Mouse (Mus musculus) heart, embryonic 14.5 days (tissue): ENCODE results near the gene Lonrf2. TPM values are rescaled to one million over a fixed set of nuclear protein-coding genes. Genes with fewer than 3 reads are reported as not detected.

Source experiments
- ATAC-seq: fragments of 200-750 bp; cut with Nextera tagmentation; 2 replicates; pipeline ENCODE4 v1.8.0; 2017; ENCODE audit warnings: low read depth, moderate TSS enrichment; ENCODE audit not compliant: insufficient number of reproducible peaks, insufficient read depth, low FRiP score
- H3K27ac ChIP-seq, 2 experiments: fragments of 200-500 bp in 1 of 2; fragments of 300-500 bp in 1 of 2; sonication (generic) in 1 of 2; replicated peaks in 1 of 2; 2 replicates each; pipeline ENCODE4 v1.5.1; 2012 to 2014; ENCODE audit warnings: low read depth in 2 of 2, low read length in 2 of 2, control low read depth in 1 of 2, mild to moderate bottlenecking in 1 of 2, mixed read lengths in 1 of 2; ENCODE audit not compliant: control insufficient read depth in 1 of 2, insufficient read depth in 1 of 2
- H3K27me3 ChIP-seq: fragments of 300-500 bp; sonication (generic); 2 replicates; pipeline ENCODE4 v1.6.1; 2014; ENCODE audit warnings: mild to moderate bottlenecking, low read length, control low read depth; ENCODE audit not compliant: control insufficient read depth, insufficient read depth
- H3K36me3 ChIP-seq: fragments of 300-500 bp; sonication (generic); 2 replicates; pipeline ENCODE4 v1.6.1; 2014; ENCODE audit warnings: mild to moderate bottlenecking, control low read depth, low read length, mixed read lengths; ENCODE audit not compliant: control insufficient read depth, insufficient read depth
- H3K4me1 ChIP-seq, 2 experiments: fragments of 200-500 bp in 1 of 2; fragments of 300-500 bp in 1 of 2; sonication (generic) in 1 of 2; 2 replicates each; pipeline ENCODE4 v1.6.1; 2012 to 2014; ENCODE audit warnings: low read length in 2 of 2, control low read depth in 1 of 2, mixed read lengths in 1 of 2; ENCODE audit not compliant: control insufficient read depth in 2 of 2, insufficient read depth in 2 of 2
- H3K4me2 ChIP-seq: fragments of 300-500 bp; sonication (generic); 2 replicates; pipeline ENCODE4 v1.6.1; 2014; ENCODE audit warnings: mild to moderate bottlenecking, low read length
- H3K4me3 ChIP-seq, 2 experiments: fragments of 200-500 bp in 1 of 2; fragments of 300-500 bp in 1 of 2; sonication (generic) in 1 of 2; 2 replicates each; pipeline ENCODE4 v1.5.1; 2012 to 2014; ENCODE audit warnings: low read length in 2 of 2, mild to moderate bottlenecking in 2 of 2, control low read depth in 1 of 2, low read depth in 1 of 2, moderate library complexity in 1 of 2; ENCODE audit not compliant: control insufficient read depth in 1 of 2, insufficient read depth in 1 of 2
- H3K9ac ChIP-seq: fragments of 300-500 bp; sonication (generic); 2 replicates; pipeline ENCODE4 v1.6.1; 2014; ENCODE audit warnings: mild to moderate bottlenecking, low read length
- H3K9me3 ChIP-seq: fragments of 300-500 bp; sonication (generic); 2 replicates; pipeline ENCODE4 v1.6.1; 2016; ENCODE audit warnings: low read length, control low read depth; ENCODE audit not compliant: control insufficient read depth
- WGBS: fragments of 180-500 bp; shearing (Covaris S2); extraction: QIAGEN DNeasy Blood & Tissue Kit; methylation state at CpG from one replicate; pipeline ENCODE4 v1.1.7; 2014; 5-methylcytosine and 5-hydroxymethylcytosine counted together
- polyA plus RNA-seq: library from polyadenylated mRNA; unstranded; fragments of >200 nt; fragmentation: Nextera tagmentation; extraction: Ambion mirVana; gene quantifications from 2 replicates; pipeline ENCODE4 v1.2.1, GENCODE M21; 2014

Lonrf2 gene
- polyA plus RNA-seq, 1 experiment from 2014 or later: 0.84 TPM

DNA sequence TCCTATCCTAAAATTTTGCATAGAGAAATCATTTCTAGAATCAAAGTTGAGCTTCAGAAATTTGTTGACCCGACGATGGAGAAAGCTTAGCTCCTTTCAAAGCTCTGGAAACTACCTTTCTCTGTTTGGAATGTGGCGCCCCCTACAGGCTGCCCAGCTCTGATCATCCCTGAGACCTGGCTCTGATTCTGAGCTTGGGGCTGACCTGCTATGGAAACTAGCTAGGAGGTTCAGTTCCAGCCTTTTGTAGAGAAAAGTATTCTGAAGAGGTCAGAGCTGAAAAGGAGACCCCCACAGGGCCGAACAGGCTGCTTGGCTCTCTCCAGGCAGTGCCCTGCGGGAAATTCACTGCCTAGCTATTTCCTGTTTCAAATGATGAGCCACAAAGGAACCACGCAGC lies 66.6 kb downstream of the Lonrf2 start:
- Histone ChIP-seq H3K4me3 (no peak overlapping the region), H3K4me1 (peaks cover 8 to 11% of the 10 kb centered on the region in 2 experiments), H3K4me2 (no peak overlapping the region), H3K9ac (no peak overlapping the region), H3K9me3 (peaks cover 7% of the 10 kb centered on the region; the same call in 1 of the 2 replicates), H3K27ac (no peak overlapping the region), H3K36me3 (no peaks in the 10 kb centered on the region), H3K27me3 (0 out of 2 replicates have a peak, but pooled peaks cover 5% of the 10 kb centered on the region)
- no peak for ATAC-seq
- WGBS: 33% methylated on average over 6 of the region's 6 CpGs

DNA sequence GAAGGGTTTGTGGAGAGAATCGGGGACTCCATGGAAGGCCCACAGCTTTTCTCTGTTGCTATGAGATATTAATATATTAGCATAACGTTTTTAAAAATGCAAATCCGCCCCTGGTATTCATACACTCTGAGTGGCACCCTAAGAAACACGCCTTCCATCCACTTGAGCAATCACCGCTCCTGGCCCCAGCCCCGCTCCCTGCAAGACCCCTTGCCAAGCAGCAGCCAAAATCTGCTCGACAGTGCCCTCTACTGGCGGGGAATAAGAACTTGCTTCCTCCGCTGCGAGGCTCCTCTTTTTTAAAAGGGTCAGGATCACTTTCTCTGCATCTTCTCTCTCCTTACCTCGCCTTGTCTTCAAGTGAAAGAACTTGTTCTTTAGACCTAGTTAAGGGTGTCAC lies 68.7 kb downstream of the Lonrf2 start:
- Histone ChIP-seq H3K4me2 (peak overlapping the region; percentile 37; the same call in 1 of the 2 replicates), H3K36me3 (no peaks in the 10 kb centered on the region), H3K4me1 (peaks cover 8 to 11% of the 10 kb centered on the region in 2 experiments), H3K27ac (0 out of 4 replicates have a peak overlapping the region, but pooled peaks of 1 of the 2 experiments have one; percentile 26), H3K4me3 (no peak overlapping the region), H3K27me3 (0 out of 2 replicates have a peak, but pooled peaks cover 5% of the 10 kb centered on the region), H3K9me3 (no peaks in the 10 kb centered on the region), H3K9ac (no peak overlapping the region)
- no peak for ATAC-seq
- WGBS: 10% methylated on average over 11 of the region's 11 CpGs

DNA sequence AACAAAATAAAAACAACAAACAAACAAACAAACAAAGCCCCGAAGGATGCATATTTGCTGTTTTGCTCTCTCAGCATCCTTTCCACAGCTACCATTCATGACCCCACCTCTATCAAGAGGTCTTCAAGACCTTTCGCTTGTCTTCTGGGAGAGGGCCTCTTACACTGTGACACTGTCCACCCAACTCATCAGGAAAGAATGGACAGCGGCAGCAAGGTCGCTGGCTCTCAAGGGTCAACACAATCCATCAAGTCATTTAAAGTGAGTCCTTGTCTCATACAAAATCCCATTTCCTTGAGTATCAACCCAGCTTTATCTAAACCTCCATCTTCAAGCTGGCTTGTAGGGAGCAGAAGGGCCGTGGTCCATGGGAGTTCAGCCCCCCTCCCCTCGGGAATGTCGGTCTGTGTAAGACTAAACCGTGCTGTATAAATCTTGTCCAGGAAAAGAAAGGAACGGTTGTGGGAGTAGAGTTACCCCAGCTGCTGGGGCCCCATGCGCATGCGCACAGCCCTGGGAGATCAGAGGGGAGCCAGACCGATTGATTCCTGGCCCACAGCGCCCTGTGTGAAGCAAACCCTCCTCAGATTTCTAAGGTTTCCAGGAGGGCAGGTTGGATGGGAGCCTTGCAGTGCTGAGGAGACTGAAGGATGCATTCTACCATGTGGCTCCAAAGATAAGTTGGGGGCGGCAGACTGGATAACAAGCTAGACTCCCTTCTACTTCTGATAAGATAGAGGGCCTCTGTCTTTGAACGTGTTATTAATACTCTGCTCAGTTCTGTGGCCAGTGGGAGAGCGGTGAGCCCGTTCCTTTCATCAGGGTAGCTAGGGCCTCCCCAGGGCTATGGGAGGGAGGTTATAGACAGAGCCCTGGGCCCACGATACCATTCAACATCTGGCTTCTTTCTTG lies 69.6 kb downstream of the Lonrf2 start:
- H3K36me3 ChIP-seq: no peaks in the 10 kb centered on the region
- H3K4me3 ChIP-seq: no peak overlapping the region
- H3K4me2 ChIP-seq: peak overlapping the region; percentile 37
- 16% methylated on average over 18 of the region's 18 CpGs for WGBS
- peak overlapping the region in 1 of 2 experiments; percentile 26; a peak in 2 of 4 replicates for H3K27ac ChIP-seq
- H3K9ac ChIP-seq: no peak overlapping the region
- H3K9me3 ChIP-seq: no peaks in the 10 kb centered on the region
- peak; percentile 60 for ATAC-seq
- peaks cover 8 to 11% of the 10 kb centered on the region in 2 experiments for H3K4me1 ChIP-seq
- 0 out of 2 replicates have a peak, but pooled peaks cover 5% of the 10 kb centered on the region for H3K27me3 ChIP-seq

DNA sequence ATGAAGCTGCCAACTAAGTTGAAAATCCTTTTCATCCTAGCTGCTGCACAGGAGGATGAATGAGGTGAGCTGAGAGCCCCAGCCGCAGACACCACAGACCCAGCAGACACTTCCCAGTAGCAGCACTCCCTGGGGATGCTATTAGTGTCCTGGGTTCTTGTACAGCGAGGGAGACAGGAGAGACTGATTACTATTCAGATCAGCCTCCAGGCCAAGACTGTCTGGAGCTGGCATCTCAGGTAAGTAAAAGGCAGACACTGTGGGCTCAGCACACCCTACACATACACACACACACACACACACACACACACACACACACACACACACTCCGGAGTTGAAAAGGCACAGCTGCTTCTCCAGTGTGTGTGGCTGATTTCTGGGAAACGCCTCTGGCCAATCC lies 70.3 kb downstream of the Lonrf2 start:
- no peak overlapping the region for H3K4me3 ChIP-seq
- no peak for ATAC-seq
- WGBS: 54% methylated on average over 4 of the region's 4 CpGs
- no peak overlapping the region for H3K27ac ChIP-seq
- H3K4me2 ChIP-seq: no peak overlapping the region
- H3K9me3 ChIP-seq: no peaks in the 10 kb centered on the region
- H3K27me3 ChIP-seq: 0 out of 2 replicates have a peak, but pooled peaks cover 5% of the 10 kb centered on the region
- H3K4me1 ChIP-seq: peaks cover 8 to 11% of the 10 kb centered on the region in 2 experiments
- H3K9ac ChIP-seq: no peak overlapping the region
- no peaks in the 10 kb centered on the region for H3K36me3 ChIP-seq

DNA sequence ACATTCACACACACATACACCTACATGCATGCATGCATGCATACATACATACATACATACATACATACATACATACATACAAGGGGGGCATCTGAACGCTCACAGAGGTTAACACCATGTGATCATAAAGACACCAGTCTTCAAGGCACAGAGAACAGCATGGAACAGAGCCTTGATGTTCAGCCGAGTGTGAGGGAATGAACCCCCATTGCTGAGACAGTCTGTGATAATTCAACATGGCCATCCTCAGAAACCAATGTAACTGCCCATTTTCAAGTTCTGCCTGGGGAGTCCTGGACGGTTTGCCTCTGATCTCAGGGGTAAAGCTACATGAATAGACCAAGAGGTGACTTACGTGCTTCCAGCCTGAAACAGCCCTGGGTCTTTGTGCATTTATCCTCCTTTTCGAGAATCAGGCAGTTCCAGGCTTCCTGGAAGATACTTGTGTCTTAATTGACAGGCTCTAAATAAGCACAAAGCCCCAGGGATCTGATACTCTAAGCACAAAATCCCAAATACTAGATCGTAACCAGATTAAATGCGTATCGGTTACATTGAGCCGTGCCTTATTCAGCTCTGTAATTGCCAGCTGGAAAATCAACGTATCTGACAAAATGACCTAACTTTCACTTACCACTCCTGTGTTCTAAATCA lies 72.4 kb downstream of the Lonrf2 start:
- ATAC-seq: no peak
- 84% methylated on average over 10 of the region's 10 CpGs for WGBS
- Histone ChIP-seq H3K27ac (no peak overlapping the region), H3K9me3 (no peaks in the 10 kb centered on the region), H3K36me3 (no peaks in the 10 kb centered on the region), H3K4me1 (peaks cover 10 to 11% of the 10 kb centered on the region in 2 experiments), H3K4me2 (no peak overlapping the region), H3K4me3 (no peak overlapping the region), H3K9ac (no peak overlapping the region), H3K27me3 (0 out of 2 replicates have a peak, but pooled peaks cover 5% of the 10 kb centered on the region)

DNA sequence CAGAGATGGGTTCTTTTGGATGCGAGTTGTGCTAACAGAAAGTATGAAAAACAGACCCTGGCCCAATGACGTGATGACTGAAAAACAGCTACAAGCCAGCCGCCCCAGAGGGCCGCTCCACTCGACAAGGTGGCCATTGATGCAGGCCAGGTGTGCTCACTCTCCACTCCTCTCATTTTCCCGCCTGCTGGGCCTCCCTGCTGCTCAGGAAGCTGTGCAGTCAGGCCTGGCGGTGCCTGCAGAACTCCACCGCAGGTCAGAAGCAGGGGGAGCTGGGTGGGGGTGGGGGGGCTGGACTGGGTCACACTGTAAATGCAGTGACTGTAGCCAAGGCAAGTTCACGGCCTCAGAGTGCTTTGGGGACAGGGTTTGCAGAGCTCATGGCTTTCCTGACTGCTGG lies 76.1 kb downstream of the Lonrf2 start:
- no peak overlapping the region for H3K27ac ChIP-seq
- ATAC-seq: no peak
- peaks cover 9 to 13% of the 10 kb centered on the region in 2 experiments; a peak in 3 of 4 replicates for H3K4me1 ChIP-seq
- H3K36me3 ChIP-seq: no peaks in the 10 kb centered on the region
- no peaks in the 10 kb centered on the region for H3K9me3 ChIP-seq
- 32% methylated on average over 9 of the region's 9 CpGs for WGBS
- no peak overlapping the region for H3K4me3 ChIP-seq
- H3K27me3 ChIP-seq: no peaks in the 10 kb centered on the region
- H3K4me2 ChIP-seq: no peak overlapping the region
- H3K9ac ChIP-seq: no peak overlapping the region

DNA sequence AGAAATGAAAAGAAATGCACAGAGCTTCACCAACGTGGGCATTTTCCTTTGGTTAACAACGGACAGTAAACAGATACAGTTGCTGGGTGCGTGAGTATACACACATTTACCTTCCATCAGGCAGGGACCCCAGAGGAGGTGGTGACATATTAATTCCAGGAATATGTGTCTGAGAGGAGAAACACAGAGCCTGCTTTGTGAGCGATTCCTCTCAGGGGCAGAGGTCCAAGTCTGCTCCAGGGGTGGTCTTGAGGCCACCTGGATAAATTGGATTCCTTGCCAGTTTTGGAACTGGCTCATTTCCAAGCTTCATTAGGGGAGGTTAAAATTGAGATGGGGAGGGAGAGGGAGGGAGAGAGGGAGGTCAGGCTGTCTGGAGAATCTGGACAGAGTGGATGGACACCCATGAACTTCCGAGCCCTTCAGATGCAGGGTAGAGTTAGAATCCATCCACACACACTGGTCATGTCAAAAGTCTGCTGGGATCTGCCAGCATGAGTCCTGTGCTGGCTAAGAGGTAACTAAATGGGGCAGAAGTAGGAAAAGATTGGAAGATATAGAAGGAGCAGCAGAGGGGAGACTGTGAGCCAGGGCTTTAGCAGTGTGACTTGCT lies 78.6 kb downstream of the Lonrf2 start:
- Histone ChIP-seq H3K9me3 (no peaks in the 10 kb centered on the region), H3K36me3 (no peaks in the 10 kb centered on the region), H3K27ac (0 out of 4 replicates have a peak overlapping the region, but pooled peaks of 1 of the 2 experiments have one; percentile 2), H3K9ac (no peak overlapping the region), H3K4me2 (no peak overlapping the region), H3K27me3 (no peaks in the 10 kb centered on the region), H3K4me3 (no peak overlapping the region), H3K4me1 (peaks cover 9 to 13% of the 10 kb centered on the region in 2 experiments; a peak in 3 of 4 replicates)
- ATAC-seq: no peak
- WGBS: 18% methylated on average over 5 of the region's 5 CpGs
